Mouse (Mus musculus): ENCODE data around the gene Snx21. TPM values are rescaled to one million over a fixed set of nuclear protein-coding genes. Genes with fewer than 3 reads are reported as not detected.

Gene Snx21
- polyA plus RNA-seq, 1 experiment from 2014 or later: 9.9 TPM

- Histone ChIP-seq H3K9me3 (replicated peaks; ENCODE audit: control insufficient read depth, low read length) (no peaks in the 10 kb centered on the region), H3K36me3 (replicated peaks; ENCODE audit: control insufficient read depth, insufficient read depth, low read depth, low read length) (no peaks in the 10 kb centered on the region; the same call in 1 of the 2 replicates), H3K27ac (replicated peaks; ENCODE audit: low read depth, low read length) (no peak overlapping the region), H3K27me3 (ENCODE audit: control insufficient read depth, insufficient read depth, low read length) (no peaks in the 10 kb centered on the region), H3K4me2 (ENCODE audit: low read depth, low read length) (no peak overlapping the region), H3K4me1 (ENCODE audit: control insufficient read depth, insufficient read depth, low read length) (no peaks in the 10 kb centered on the region), H3K4me3 (ENCODE audit: low read depth, low read length) (no peak overlapping the region), H3K9ac (replicated peaks; ENCODE audit: low read length) (no peak overlapping the region)
- 93% methylated on average over 8 of the region's 8 CpGs for WGBS
- DNase-seq (ENCODE audit: low spot score): no peak
- no peak for ATAC-seq (replicated peaks; ENCODE audit: insufficient number of reproducible peaks, low FRiP score, low TSS enrichment, low read depth)
Observed at GRCm38 (mm10) chr2:164815821-164816220, 30.2 kb downstream of the Snx21 start.

GRCm38 (mm10) chr2:164817206-164817605 is 31.6 kb downstream of the Snx21 start:
- H3K9ac ChIP-seq (replicated peaks; ENCODE audit: low read length): no peak overlapping the region
- no peaks in the 10 kb centered on the region; the same call in 1 of the 2 replicates for H3K36me3 ChIP-seq (replicated peaks; ENCODE audit: control insufficient read depth, insufficient read depth, low read depth, low read length)
- H3K27ac ChIP-seq (replicated peaks; ENCODE audit: low read depth, low read length): no peak overlapping the region
- DNase-seq (ENCODE audit: low spot score): no peak
- no peak overlapping the region for H3K4me3 ChIP-seq (ENCODE audit: low read depth, low read length)
- no peak overlapping the region for H3K4me2 ChIP-seq (ENCODE audit: low read depth, low read length)
- 84% methylated on average over 6 of the region's 6 CpGs for WGBS
- H3K4me1 ChIP-seq (ENCODE audit: control insufficient read depth, insufficient read depth, low read length): no peaks in the 10 kb centered on the region
- H3K9me3 ChIP-seq (replicated peaks; ENCODE audit: control insufficient read depth, low read length): no peaks in the 10 kb centered on the region
- no peak for ATAC-seq (replicated peaks; ENCODE audit: insufficient number of reproducible peaks, low FRiP score, low TSS enrichment, low read depth)
- H3K27me3 ChIP-seq (ENCODE audit: control insufficient read depth, insufficient read depth, low read length): no peaks in the 10 kb centered on the region

GRCm38 (mm10) chr2:164817703-164818102 is 32.1 kb downstream of the Snx21 start:
- Histone ChIP-seq H3K36me3 (replicated peaks; ENCODE audit: control insufficient read depth, insufficient read depth, low read depth, low read length) (no peaks in the 10 kb centered on the region; the same call in 1 of the 2 replicates), H3K27me3 (ENCODE audit: control insufficient read depth, insufficient read depth, low read length) (no peaks in the 10 kb centered on the region), H3K4me1 (ENCODE audit: control insufficient read depth, insufficient read depth, low read length) (no peaks in the 10 kb centered on the region), H3K27ac (replicated peaks; ENCODE audit: low read depth, low read length) (no peak overlapping the region), H3K4me3 (ENCODE audit: low read depth, low read length) (no peak overlapping the region), H3K9me3 (replicated peaks; ENCODE audit: control insufficient read depth, low read length) (no peaks in the 10 kb centered on the region), H3K4me2 (ENCODE audit: low read depth, low read length) (no peak overlapping the region), H3K9ac (replicated peaks; ENCODE audit: low read length) (no peak overlapping the region)
- WGBS: 48% methylated on average over 5 of the region's 5 CpGs
- ATAC-seq (replicated peaks; ENCODE audit: insufficient number of reproducible peaks, low FRiP score, low TSS enrichment, low read depth): no peak
- peak; percentile 22 for DNase-seq (ENCODE audit: low spot score)

- ATAC-seq (replicated peaks; ENCODE audit: insufficient number of reproducible peaks, low FRiP score, low TSS enrichment, low read depth): no peak
- no peaks in the 10 kb centered on the region for H3K4me1 ChIP-seq (ENCODE audit: control insufficient read depth, insufficient read depth, low read length)
- no peak overlapping the region for H3K4me3 ChIP-seq (ENCODE audit: low read depth, low read length)
- no peaks in the 10 kb centered on the region for H3K9me3 ChIP-seq (replicated peaks; ENCODE audit: control insufficient read depth, low read length)
- H3K9ac ChIP-seq (replicated peaks; ENCODE audit: low read length): no peak overlapping the region
- H3K4me2 ChIP-seq (ENCODE audit: low read depth, low read length): no peak overlapping the region
- 84% methylated on average over 6 of the region's 6 CpGs for WGBS
- no peaks in the 10 kb centered on the region for H3K27me3 ChIP-seq (ENCODE audit: control insufficient read depth, insufficient read depth, low read length)
- H3K36me3 ChIP-seq (replicated peaks; ENCODE audit: control insufficient read depth, insufficient read depth, low read depth, low read length): no peaks in the 10 kb centered on the region; the same call in none of the 2 replicates
- DNase-seq (ENCODE audit: low spot score): no peak
- H3K27ac ChIP-seq (replicated peaks; ENCODE audit: low read depth, low read length): no peak overlapping the region
Observed at GRCm38 (mm10) chr2:164821060-164821459, 35.4 kb downstream of the Snx21 start.

- WGBS: 1% methylated on average over 32 of the region's 32 CpGs
- Histone ChIP-seq H3K9me3 (replicated peaks; ENCODE audit: control insufficient read depth, low read length) (no peaks in the 10 kb centered on the region), H3K36me3 (replicated peaks; ENCODE audit: control insufficient read depth, insufficient read depth, low read depth, low read length) (no peaks in the 10 kb centered on the region; the same call in none of the 2 replicates), H3K27me3 (ENCODE audit: control insufficient read depth, insufficient read depth, low read length) (no peaks in the 10 kb centered on the region), H3K4me3 (ENCODE audit: low read depth, low read length) (peak within 1 kb of the TSS; percentile 65), H3K27ac (replicated peaks; ENCODE audit: low read depth, low read length) (peak within 1 kb of the TSS; percentile 60; the same call in 1 of the 2 replicates), H3K9ac (replicated peaks; ENCODE audit: low read length) (peak within 1 kb of the TSS; percentile 61), H3K4me2 (ENCODE audit: low read depth, low read length) (peak within 1 kb of the TSS; percentile 43), H3K4me1 (ENCODE audit: control insufficient read depth, insufficient read depth, low read length) (no peaks in the 10 kb centered on the region)
- DNase-seq (ENCODE audit: low spot score) (peak; percentile 99), ATAC-seq (replicated peaks; ENCODE audit: insufficient number of reproducible peaks, low FRiP score, low TSS enrichment, low read depth) (peak; percentile 99)
Observed at GRCm38 (mm10) chr2:164822636-164823165, 37.1 kb downstream of the Snx21 start, which contains the start of gene Zswim1. Zswim1 (plus strand) TSS chr2:164822686.

GRCm38 (mm10) chr2:164823181-164823585 is 37.6 kb downstream of the Snx21 start:
- peak overlapping the region; percentile 65 for H3K4me3 ChIP-seq (ENCODE audit: low read depth, low read length)
- peak overlapping the region; percentile 61 for H3K9ac ChIP-seq (replicated peaks; ENCODE audit: low read length)
- DNase-seq (ENCODE audit: low spot score): peak; percentile 66
- 4% methylated on average over 10 of the region's 10 CpGs for WGBS
- H3K27ac ChIP-seq (replicated peaks; ENCODE audit: low read depth, low read length): peak overlapping the region; percentile 60; the same call in 1 of the 2 replicates
- H3K27me3 ChIP-seq (ENCODE audit: control insufficient read depth, insufficient read depth, low read length): no peaks in the 10 kb centered on the region
- no peaks in the 10 kb centered on the region; the same call in none of the 2 replicates for H3K36me3 ChIP-seq (replicated peaks; ENCODE audit: control insufficient read depth, insufficient read depth, low read depth, low read length)
- peak; percentile 60 for ATAC-seq (replicated peaks; ENCODE audit: insufficient number of reproducible peaks, low FRiP score, low TSS enrichment, low read depth)
- no peaks in the 10 kb centered on the region for H3K4me1 ChIP-seq (ENCODE audit: control insufficient read depth, insufficient read depth, low read length)
- no peaks in the 10 kb centered on the region for H3K9me3 ChIP-seq (replicated peaks; ENCODE audit: control insufficient read depth, low read length)
- H3K4me2 ChIP-seq (ENCODE audit: low read depth, low read length): peak overlapping the region; percentile 43

GRCm38 (mm10) chr2:164823969-164824368 is 38.3 kb downstream of the Snx21 start:
- WGBS: 90% methylated on average over 4 of the region's 4 CpGs
- Histone ChIP-seq H3K27ac (replicated peaks; ENCODE audit: low read depth, low read length) (no peak overlapping the region), H3K4me3 (ENCODE audit: low read depth, low read length) (no peak overlapping the region), H3K27me3 (ENCODE audit: control insufficient read depth, insufficient read depth, low read length) (no peaks in the 10 kb centered on the region), H3K4me2 (ENCODE audit: low read depth, low read length) (no peak overlapping the region), H3K9me3 (replicated peaks; ENCODE audit: control insufficient read depth, low read length) (no peaks in the 10 kb centered on the region), H3K9ac (replicated peaks; ENCODE audit: low read length) (no peak overlapping the region), H3K36me3 (replicated peaks; ENCODE audit: control insufficient read depth, insufficient read depth, low read depth, low read length) (no peaks in the 10 kb centered on the region; the same call in none of the 2 replicates), H3K4me1 (ENCODE audit: control insufficient read depth, insufficient read depth, low read length) (no peaks in the 10 kb centered on the region)
- ATAC-seq (replicated peaks; ENCODE audit: insufficient number of reproducible peaks, low FRiP score, low TSS enrichment, low read depth) (no peak), DNase-seq (ENCODE audit: low spot score) (no peak)

- WGBS: 94% methylated on average over 17 of the region's 17 CpGs
- H3K27ac ChIP-seq (replicated peaks; ENCODE audit: low read depth, low read length): no peak overlapping the region
- H3K4me2 ChIP-seq (ENCODE audit: low read depth, low read length): no peak overlapping the region
- H3K4me3 ChIP-seq (ENCODE audit: low read depth, low read length): no peak overlapping the region
- ATAC-seq (replicated peaks; ENCODE audit: insufficient number of reproducible peaks, low FRiP score, low TSS enrichment, low read depth) (no peak), DNase-seq (ENCODE audit: low spot score) (no peak)
- no peaks in the 10 kb centered on the region for H3K9me3 ChIP-seq (replicated peaks; ENCODE audit: control insufficient read depth, low read length)
- no peaks in the 10 kb centered on the region for H3K27me3 ChIP-seq (ENCODE audit: control insufficient read depth, insufficient read depth, low read length)
- H3K9ac ChIP-seq (replicated peaks; ENCODE audit: low read length): no peak overlapping the region
- no peaks in the 10 kb centered on the region for H3K4me1 ChIP-seq (ENCODE audit: control insufficient read depth, insufficient read depth, low read length)
- H3K36me3 ChIP-seq (replicated peaks; ENCODE audit: control insufficient read depth, insufficient read depth, low read depth, low read length): no peaks in the 10 kb centered on the region; the same call in none of the 2 replicates
Observed at GRCm38 (mm10) chr2:164825521-164825920, 39.9 kb downstream of the Snx21 start.

All from embryonic facial prominence, embryonic 11.5 days (tissue).